In genomic region chr17:35582900-35583299, GRCm38 (mm10) we compare ENCODE assay signal across 12 mouse cellular contexts. TPM values are rescaled to one million over a fixed set of nuclear protein-coding genes. Genes with fewer than 3 reads are reported as not detected.
DNase-seq lines count a peak whose midpoint lies in the region; ATAC-seq and TF ChIP-seq lines count a peak whose summit lies in the region.
"Had no signal": no experiment of that assay in that cellular context is flagged by ENCODE, and none has a peak within 500 bp of the region (broad histone marks: within the 10 kb centered on the region; RNA-seq: fewer than 3 reads in every experiment).

No protein-coding gene starts in this region.

- H3K27me3 ChIP-seq in liver, embryonic 11.5 days (replicated peaks; ENCODE audit: control insufficient read depth, insufficient read depth, low read length): peaks cover 3% of the 10 kb centered on the region; the same call in 1 of the 2 replicates
- H3K27me3 ChIP-seq in G1E (ENCODE audit: insufficient read depth, low read length): no peaks in the 10 kb centered on the region
- no peaks in the 10 kb centered on the region for H3K27me3 ChIP-seq in liver, postnatal 0 days (ENCODE audit: insufficient read depth, low read length)

- WGBS in liver, embryonic 11.5 days: 84% methylated on average over 1 of the region's 1 CpGs
- WGBS in liver, postnatal 0 days (ENCODE audit: insufficient replicate concordance): 89% methylated on average over 1 of the region's 1 CpGs

- 0 out of 2 replicates have a peak, but pooled peaks cover 3% of the 10 kb centered on the region for H3K9me3 ChIP-seq in liver, embryonic 11.5 days (ENCODE audit: control insufficient read depth, low read length)
- 0 out of 2 replicates have a peak, but pooled peaks cover 3% of the 10 kb centered on the region for H3K9me3 ChIP-seq in G1E (replicated peaks)
- no peaks in the 10 kb centered on the region for H3K9me3 ChIP-seq in liver, postnatal 0 days (ENCODE audit: low read length)

- ATAC-seq in liver, embryonic 11.5 days (replicated peaks; ENCODE audit: low FRiP score): no peak
- ATAC-seq in G1E (ENCODE audit: extremely low read depth, insufficient number of reproducible peaks, low FRiP score, poor library complexity, severe bottlenecking): no peak
- ATAC-seq in liver, postnatal 0 days: no peak

- no peaks in the 10 kb centered on the region for H3K4me1 ChIP-seq in liver, embryonic 11.5 days (replicated peaks; ENCODE audit: control insufficient read depth, insufficient read depth, low read length)
- H3K4me1 ChIP-seq in G1E (ENCODE audit: insufficient read depth, low read depth, low read length): no peaks in the 10 kb centered on the region
- no peaks in the 10 kb centered on the region for H3K4me1 ChIP-seq in liver, postnatal 0 days (ENCODE audit: insufficient read depth)

- TF ChIP-seq EP300 in liver, postnatal 0 days (IDR thresholded peaks at IDR 0.05; ENCODE audit: low read depth): no peak

- 0 out of 2 replicates have a peak, but pooled peaks have one; percentile 8 for TF ChIP-seq CTCF in G1E (IDR thresholded peaks at IDR 0.05; ENCODE audit: low read depth, low read length)
- peak; percentile 67 for TF ChIP-seq CTCF in liver, postnatal 0 days (IDR thresholded peaks at IDR 0.05; ENCODE audit: low read depth)

- no peak overlapping the region for H3K9ac ChIP-seq in liver, embryonic 11.5 days (ENCODE audit: low read depth, low read length)
- no peak overlapping the region for H3K9ac ChIP-seq in liver, postnatal 0 days (replicated peaks)
- H3K9ac ChIP-seq: heart, embryonic 15.5 days had no signal

- H3K27ac ChIP-seq in liver, embryonic 11.5 days (ENCODE audit: low read depth, low read length): no peak overlapping the region
- no peak overlapping the region for H3K27ac ChIP-seq in liver, postnatal 0 days (ENCODE audit: low read depth)
- H3K27ac ChIP-seq: heart, embryonic 15.5 days had no signal

- H3K4me3 ChIP-seq in liver, embryonic 11.5 days (ENCODE audit: low read depth, low read length): no peak overlapping the region
- no peak overlapping the region for H3K4me3 ChIP-seq in G1E (ENCODE audit: low read depth, low read length)
- H3K4me3 ChIP-seq in liver, postnatal 0 days (ENCODE audit: low read depth, low read length): no peak overlapping the region
- H3K4me3 ChIP-seq: heart, embryonic 15.5 days had no signal

- H3K4me2 ChIP-seq in liver, embryonic 11.5 days: no peak overlapping the region
- no peak overlapping the region for H3K4me2 ChIP-seq in liver, postnatal 0 days (ENCODE audit: low read depth, low read length)
- H3K4me2 ChIP-seq: heart, embryonic 15.5 days had no signal

- no peaks in the 10 kb centered on the region for H3K36me3 ChIP-seq in liver, embryonic 11.5 days (ENCODE audit: control insufficient read depth, insufficient read depth, low read length)
- no peaks in the 10 kb centered on the region for H3K36me3 ChIP-seq in G1E (replicated peaks)
- no peaks in the 10 kb centered on the region for H3K36me3 ChIP-seq in liver, postnatal 0 days (replicated peaks; ENCODE audit: insufficient read depth, low read length)
- H3K36me3 ChIP-seq: heart, embryonic 15.5 days had no signal

- DNase-seq in liver (peak; percentile 20), G1E (ENCODE audit: low spot score) (no peak), MN1 (ENCODE audit: low spot score) (no peak)
- DNase-seq in liver, embryonic 11.5 days (ENCODE audit: low spot score): no peak
- peak; percentile 31 for DNase-seq in CD4-positive helper T cell, adult 2 months (ENCODE audit: low read depth, low spot score)
- no peak for DNase-seq in liver, postnatal 0 days
- DNase-seq in gastrocnemius, postnatal 10 days: no peak
- DNase-seq in frontal cortex, postnatal 14 days (ENCODE audit: low spot score in 2 of 2): no peak
- DNase-seq: kidney, adult 8-10 months; spleen, adult 18-20 months had no signal

RNA-seq across cellular contexts. Expression of gene 2300002M23Rik, which starts 15.7 kb away (rescaled TPM):
- not detected in 2 replicates for polyA plus RNA-seq in liver, embryonic 11.5 days (2014; fragmentation: Nextera tagmentation; extraction: Ambion mirVana)
- total RNA-seq in G1E (2014; fragmentation: Nextera tagmentation) (not detected in 2 replicates), G1E (2017) (0.27 TPM in 1 of 2 replicates, not detected in the other)
- polyA plus RNA-seq in G1E (2012): not detected in 2 replicates
- polyA plus RNA-seq in liver, postnatal 0 days (2015; fragmentation: Nextera tagmentation; extraction: Ambion mirVana): not detected in 2 replicates
- total RNA-seq in gastrocnemius, postnatal 10 days (2021): not detected
- polyA plus RNA-seq: heart, embryonic 15.5 days; neural tube, embryonic 11.5 days had no signal

RNA-seq across cellular contexts. Expression of gene Sfta2, which starts 18.4 kb away (rescaled TPM):
- 0.32 TPM in 1 of 2 replicates, not detected in the other for polyA plus RNA-seq in liver, embryonic 11.5 days (2014; fragmentation: Nextera tagmentation; extraction: Ambion mirVana)
- not detected in 2 replicates for total RNA-seq in G1E (2014; fragmentation: Nextera tagmentation)
- total RNA-seq in G1E (2017): not detected in 2 replicates
- polyA plus RNA-seq in G1E (2012): not detected in 2 replicates
- polyA plus RNA-seq in liver, postnatal 0 days (2015; fragmentation: Nextera tagmentation; extraction: Ambion mirVana): not detected in 2 replicates
- total RNA-seq in gastrocnemius, postnatal 10 days (2021): not detected
- polyA plus RNA-seq: neural tube, embryonic 11.5 days had no signal

RNA-seq across cellular contexts. Expression of gene Cdsn, which starts 31.0 kb away (rescaled TPM):
- polyA plus RNA-seq in liver, embryonic 11.5 days (2014; fragmentation: Nextera tagmentation; extraction: Ambion mirVana): 0.17 TPM in 1 of 2 replicates, not detected in the other
- total RNA-seq in G1E (2014; fragmentation: Nextera tagmentation): not detected in 2 replicates
- not detected in 2 replicates for total RNA-seq in G1E (2017)
- not detected in 2 replicates for polyA plus RNA-seq in G1E (2012)
- not detected in 2 replicates for polyA plus RNA-seq in liver, postnatal 0 days (2015; fragmentation: Nextera tagmentation; extraction: Ambion mirVana)
- total RNA-seq in gastrocnemius, postnatal 10 days (2021): under 1 TPM; 0.14 to 0.19 TPM

RNA-seq across cellular contexts. Expression of gene Gm9573, which starts 43.5 kb away (rescaled TPM):
- not detected in 2 replicates for polyA plus RNA-seq in liver, embryonic 11.5 days (2014; fragmentation: Nextera tagmentation; extraction: Ambion mirVana)
- total RNA-seq in G1E (2014; fragmentation: Nextera tagmentation): not detected in 2 replicates
- total RNA-seq in G1E (2017): 0.11 TPM in 1 of 2 replicates, not detected in the other
- not detected in 2 replicates for polyA plus RNA-seq in G1E (2012)
- polyA plus RNA-seq in liver, postnatal 0 days (2015; fragmentation: Nextera tagmentation; extraction: Ambion mirVana): not detected in 2 replicates
- total RNA-seq in gastrocnemius, postnatal 10 days (2021): not detected
- polyA plus RNA-seq: heart, embryonic 15.5 days; neural tube, embryonic 11.5 days had no signal

RNA-seq across cellular contexts. Expression of gene Psors1c2, which starts 49.9 kb away (rescaled TPM):
- 0.69 TPM in 1 of 2 replicates, not detected in the other for polyA plus RNA-seq in liver, embryonic 11.5 days (2014; fragmentation: Nextera tagmentation; extraction: Ambion mirVana)
- total RNA-seq in G1E (2014; fragmentation: Nextera tagmentation) (not detected in 2 replicates), G1E (2017) (0.22 TPM in 1 of 2 replicates, not detected in the other)
- 1.1 TPM in 2 replicates for polyA plus RNA-seq in G1E (2012)
- polyA plus RNA-seq in liver, postnatal 0 days (2015; fragmentation: Nextera tagmentation; extraction: Ambion mirVana): 0.13 TPM in 1 of 2 replicates, not detected in the other
- total RNA-seq in gastrocnemius, postnatal 10 days (2021): not detected

Comparison
In these comparisons a context has a peak if more than half of its experiments do, and no peak if none do; other contexts are left out.
1. DNase-seq: peak in liver (single experiment) and CD4-positive helper T cell, adult 2 months (single experiment); none in liver, embryonic 11.5 days (single experiment), G1E (single experiment), liver, postnatal 0 days (single experiment), MN1 (single experiment), gastrocnemius, postnatal 10 days (single experiment) and frontal cortex, postnatal 14 days (0 of 2).